Mouse (Mus musculus): ENCODE data around the gene Tesmin. TPM values are rescaled to one million over a fixed set of nuclear protein-coding genes. Genes with fewer than 3 reads are reported as not detected.
A peak's percentile ranks its signal among the peaks of the same experiment; 100 is the strongest.

Gene Tesmin
- total RNA-seq, 1 experiment from 2014 or later, result 0.81 TPM

GRCm38 (mm10) chr19:3431969-3432368 is 43.3 kb downstream of the Tesmin start:
- ATAC-seq (ENCODE audit: extremely low read depth, insufficient number of reproducible peaks, low FRiP score, poor library complexity, severe bottlenecking), result no peak

GRCm38 (mm10) chr19:3434124-3434523 is 45.5 kb downstream of the Tesmin start:
- ATAC-seq (ENCODE audit: extremely low read depth, insufficient number of reproducible peaks, low FRiP score, poor library complexity, severe bottlenecking), result no peak

DNA sequence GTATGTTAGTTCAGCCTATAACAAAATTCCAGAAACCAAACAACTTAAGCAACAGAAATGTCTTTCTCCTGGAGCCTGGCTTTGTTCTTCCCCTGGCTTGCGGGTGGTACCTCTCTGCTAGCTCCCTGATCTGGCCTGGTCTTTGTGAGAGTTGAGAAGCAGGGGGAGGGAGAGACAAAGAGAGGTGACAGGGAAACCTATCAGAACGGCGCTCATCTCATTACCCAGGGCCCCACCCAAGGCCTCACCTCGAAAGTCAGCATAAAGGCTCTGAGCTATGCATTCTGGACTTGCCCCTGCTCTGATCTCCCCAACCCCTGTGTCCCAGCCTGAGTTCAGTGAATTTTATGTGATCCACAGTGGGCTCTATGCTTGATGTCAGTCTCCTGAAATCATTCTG is 46.0 kb downstream of the Tesmin start:
- ATAC-seq (ENCODE audit: extremely low read depth, insufficient number of reproducible peaks, low FRiP score, poor library complexity, severe bottlenecking), result no peak

DNA sequence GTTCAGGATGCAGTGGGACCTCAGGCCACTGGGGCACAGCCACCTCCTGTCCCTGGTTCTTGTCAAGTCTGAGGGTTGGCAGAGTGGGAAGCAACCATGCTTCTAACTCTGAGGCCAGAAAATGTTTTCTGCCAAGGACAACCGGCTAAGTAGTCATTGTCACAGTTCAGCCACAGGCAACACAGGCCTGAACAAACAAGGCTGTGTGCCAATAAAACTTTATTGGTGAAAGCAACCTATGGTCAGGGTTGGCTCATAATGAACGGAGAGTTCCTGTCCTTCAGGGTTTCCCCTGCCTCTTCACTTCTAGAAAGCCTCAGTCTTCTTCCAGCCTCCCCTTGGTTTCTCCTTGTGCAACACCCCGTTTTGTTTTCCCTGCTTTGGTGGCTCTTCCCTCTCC is 47.2 kb downstream of the Tesmin start:
- no peak for ATAC-seq (ENCODE audit: extremely low read depth, insufficient number of reproducible peaks, low FRiP score, poor library complexity, severe bottlenecking)

GRCm38 (mm10) chr19:3436840-3437239 is 48.2 kb downstream of the Tesmin start:
- peak; percentile 49; the same call in 1 of the 2 replicates for ATAC-seq (ENCODE audit: extremely low read depth, insufficient number of reproducible peaks, low FRiP score, poor library complexity, severe bottlenecking)

- no peak for ATAC-seq (ENCODE audit: extremely low read depth, insufficient number of reproducible peaks, low FRiP score, poor library complexity, severe bottlenecking)
These were observed 49.3 kb downstream of the Tesmin start for GRCm38 (mm10) chr19:3437980-3438379.

- ATAC-seq (ENCODE audit: extremely low read depth, insufficient number of reproducible peaks, low FRiP score, poor library complexity, severe bottlenecking), result no peak
These were observed 52.0 kb downstream of the Tesmin start for GRCm38 (mm10) chr19:3440667-3441066.

DNA sequence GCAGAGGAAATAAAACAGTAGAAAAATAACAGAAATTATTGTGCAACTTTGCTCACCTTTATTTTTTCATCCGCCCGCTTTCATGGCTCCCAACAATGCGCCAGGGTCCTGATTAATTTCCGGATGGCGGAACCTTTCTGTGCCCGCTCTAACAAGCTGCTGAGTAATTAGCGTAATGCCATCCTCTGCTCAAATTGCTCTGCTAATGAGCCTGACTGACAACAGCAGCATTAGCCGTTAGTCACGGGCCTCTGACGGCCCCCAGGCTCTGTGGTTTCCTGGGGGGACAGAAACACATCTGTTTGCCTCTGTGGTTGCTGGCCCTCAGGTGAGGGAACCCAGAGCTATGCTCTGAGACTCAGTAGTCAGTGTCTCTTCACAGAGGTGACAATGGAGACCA is 52.4 kb downstream of the Tesmin start:
- ATAC-seq (ENCODE audit: extremely low read depth, insufficient number of reproducible peaks, low FRiP score, poor library complexity, severe bottlenecking), result no peak

- no peak for ATAC-seq (ENCODE audit: extremely low read depth, insufficient number of reproducible peaks, low FRiP score, poor library complexity, severe bottlenecking)
These were observed 58.7 kb downstream of the Tesmin start for GRCm38 (mm10) chr19:3447348-3447747.

DNA sequence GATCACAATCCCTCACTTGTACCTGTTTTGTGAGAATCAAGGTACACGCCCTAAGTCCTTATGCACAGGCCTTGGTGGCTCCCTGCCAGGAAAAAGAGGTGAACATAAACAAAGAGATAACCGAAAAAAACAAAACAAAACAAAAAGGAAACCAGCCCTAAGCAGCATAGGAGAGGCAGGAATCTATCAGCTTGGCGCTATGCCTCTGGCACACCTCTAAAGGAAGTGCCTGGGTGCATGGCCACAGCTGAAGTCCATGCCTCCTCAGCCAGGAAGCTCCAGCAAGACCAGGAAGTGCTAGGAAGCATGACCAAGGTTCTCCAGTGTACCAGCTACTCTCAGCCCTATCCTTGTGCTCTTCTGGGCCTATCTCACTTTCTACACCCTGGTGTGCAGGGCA is 60.6 kb downstream of the Tesmin start:
- ATAC-seq (ENCODE audit: extremely low read depth, insufficient number of reproducible peaks, low FRiP score, poor library complexity, severe bottlenecking), result no peak

- no peak for ATAC-seq (ENCODE audit: extremely low read depth, insufficient number of reproducible peaks, low FRiP score, poor library complexity, severe bottlenecking)
These were observed 62.1 kb downstream of the Tesmin start for GRCm38 (mm10) chr19:3450714-3451113.

- ATAC-seq (ENCODE audit: extremely low read depth, insufficient number of reproducible peaks, low FRiP score, poor library complexity, severe bottlenecking), result peak; percentile 58
These were observed 62.5 kb downstream of the Tesmin start for GRCm38 (mm10) chr19:3451170-3451569.

DNA sequence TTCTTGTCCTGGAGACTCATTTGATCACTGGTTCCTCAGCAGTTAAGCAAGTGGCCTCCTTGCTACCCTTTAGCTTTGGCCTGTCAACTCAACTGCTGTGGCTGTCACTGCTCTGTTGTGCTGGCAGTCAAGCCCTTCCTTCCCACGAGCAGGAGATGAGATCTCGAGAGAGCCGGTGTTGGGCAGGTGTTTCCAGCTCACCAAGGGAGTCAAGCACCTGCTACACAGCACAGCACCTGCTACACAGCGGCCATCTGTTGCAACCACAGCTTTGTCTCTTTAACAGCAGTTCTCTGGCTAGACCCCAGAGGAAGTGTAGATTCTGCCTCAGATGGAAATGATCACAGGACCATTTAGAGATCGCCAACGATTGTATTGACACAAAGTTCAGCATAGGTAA is 63.0 kb downstream of the Tesmin start:
- no peak for ATAC-seq (ENCODE audit: extremely low read depth, insufficient number of reproducible peaks, low FRiP score, poor library complexity, severe bottlenecking)

Other genes starting within 250 kb of the Tesmin start
- gene Mrpl21, start 106.0 kb upstream of the Tesmin start, total RNA-seq (2017), result 32.7 and 35.5 TPM in 2 replicates
- 6.3 and 7.7 TPM in 2 replicates for gene Ighmbp2, start 105.8 kb upstream of the Tesmin start, total RNA-seq (2017)
- gene Cpt1a, start 66.5 kb upstream of the Tesmin start, total RNA-seq (2017), result 76.2 and 76.7 TPM in 2 replicates
- not detected in 2 replicates for gene Gal, start 25.7 kb downstream of the Tesmin start, total RNA-seq (2017)
- 146 and 156 TPM in 2 replicates for gene Ppp6r3, start 186.9 kb downstream of the Tesmin start, total RNA-seq (2017)